Mouse (Mus musculus) heart, embryonic 12.5 days (tissue): ENCODE data around the gene Atxn3. TPM values are rescaled to one million over a fixed set of nuclear protein-coding genes. Genes with fewer than 3 reads are reported as not detected.
"Not testable (repeated sequence)": the region's sequence is repeated elsewhere in the genome, so short reads cannot be mapped to it uniquely, and the experiment has no call there.

Experiments
- ATAC-seq: fragments of 200-750 bp; cut with Nextera tagmentation; 2 replicates; pipeline ENCODE4 v1.8.0; 2017; ENCODE audit warnings: moderate TSS enrichment, moderate library complexity; ENCODE audit not compliant: insufficient number of reproducible peaks, low FRiP score
- H3K27ac ChIP-seq: fragments of 300-500 bp; sonication (generic); 2 replicates; pipeline ENCODE4 v1.5.1; 2016; ENCODE audit warnings: mild to moderate bottlenecking, moderate library complexity; ENCODE audit not compliant: poor library complexity, severe bottlenecking
- H3K27me3 ChIP-seq: fragments of 300-500 bp; sonication (generic); replicated peaks from 2 replicates; pipeline ENCODE4 v1.6.1; 2016; ENCODE audit warnings: mild to moderate bottlenecking, moderate library complexity
- H3K36me3 ChIP-seq: fragments of 300-500 bp; sonication (generic); 2 replicates; pipeline ENCODE4 v1.6.1; 2016; ENCODE audit warnings: mild to moderate bottlenecking, moderate library complexity
- H3K4me1 ChIP-seq: fragments of 300-500 bp; sonication (generic); replicated peaks from 2 replicates; pipeline ENCODE4 v1.6.1; 2016; ENCODE audit warnings: mild to moderate bottlenecking
- H3K4me2 ChIP-seq: fragments of 300-500 bp; sonication (generic); 2 replicates; pipeline ENCODE4 v1.6.1; 2016; ENCODE audit warnings: mild to moderate bottlenecking, moderate library complexity
- H3K4me3 ChIP-seq: fragments of 300-500 bp; sonication (generic); 2 replicates; pipeline ENCODE4 v1.5.1; 2016; ENCODE audit warnings: mild to moderate bottlenecking
- H3K9ac ChIP-seq: fragments of 300-500 bp; sonication (generic); 2 replicates; pipeline ENCODE4 v1.6.1; 2016; ENCODE audit warnings: mild to moderate bottlenecking, moderate library complexity
- H3K9me3 ChIP-seq: fragments of 300-500 bp; sonication (generic); replicated peaks from 2 replicates; pipeline ENCODE4 v1.6.1; 2016; ENCODE audit warnings: mild to moderate bottlenecking, moderate library complexity
- WGBS: fragments of 180-500 bp; shearing (Covaris S2); methylation state at CpG from one replicate; pipeline ENCODE4 v1.1.7; 2016; 5-methylcytosine and 5-hydroxymethylcytosine counted together
- polyA plus RNA-seq: library from polyadenylated mRNA; unstranded; fragments of >200 nt; fragmentation: Nextera tagmentation; extraction: Ambion mirVana; gene quantifications from 2 replicates; pipeline ENCODE4 v1.2.1, GENCODE M21; 2016

The Atxn3 gene
- polyA plus RNA-seq, 1 experiment from 2014 or later: 10.6 TPM

DNA sequence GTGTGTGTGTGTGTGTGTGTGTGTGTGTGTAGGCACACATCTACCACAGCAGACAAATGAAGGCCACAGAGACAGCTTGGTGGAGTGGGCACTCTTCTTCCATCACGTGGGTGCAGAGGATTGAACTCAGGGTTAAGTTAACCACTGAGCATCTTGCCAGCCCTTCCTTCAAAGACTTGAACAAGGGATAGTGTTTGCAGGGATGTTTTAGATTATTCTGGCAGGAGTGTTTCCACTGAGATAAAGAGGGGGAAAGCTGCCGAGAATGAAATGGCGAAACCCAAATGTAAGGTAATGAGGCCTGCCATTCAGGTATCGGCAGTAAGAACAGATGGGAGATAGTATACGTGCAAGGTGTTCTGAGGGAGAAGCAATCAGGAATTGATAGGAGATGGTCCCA, 20.1 kb upstream of the Atxn3 start:
- Histone ChIP-seq H3K9me3 (no peaks in the 10 kb centered on the region), H3K4me1 (peaks cover 30% of the 10 kb centered on the region), H3K9ac (no peak overlapping the region), H3K27ac (no peak overlapping the region), H3K4me3 (no peak overlapping the region), H3K4me2 (no peak overlapping the region), H3K36me3 (peaks cover 18% of the 10 kb centered on the region), H3K27me3 (no peaks in the 10 kb centered on the region)
- WGBS: 60% methylated on average over 5 of the region's 5 CpGs
- ATAC-seq: no peak

- 0 out of 2 replicates have a peak overlapping the region, but pooled peaks have one; percentile 97 for H3K9ac ChIP-seq
- no peaks in the 10 kb centered on the region for H3K27me3 ChIP-seq
These were observed 19.4 kb upstream of the Atxn3 start for GRCm38 (mm10) chr12:101977404-101977915.

DNA sequence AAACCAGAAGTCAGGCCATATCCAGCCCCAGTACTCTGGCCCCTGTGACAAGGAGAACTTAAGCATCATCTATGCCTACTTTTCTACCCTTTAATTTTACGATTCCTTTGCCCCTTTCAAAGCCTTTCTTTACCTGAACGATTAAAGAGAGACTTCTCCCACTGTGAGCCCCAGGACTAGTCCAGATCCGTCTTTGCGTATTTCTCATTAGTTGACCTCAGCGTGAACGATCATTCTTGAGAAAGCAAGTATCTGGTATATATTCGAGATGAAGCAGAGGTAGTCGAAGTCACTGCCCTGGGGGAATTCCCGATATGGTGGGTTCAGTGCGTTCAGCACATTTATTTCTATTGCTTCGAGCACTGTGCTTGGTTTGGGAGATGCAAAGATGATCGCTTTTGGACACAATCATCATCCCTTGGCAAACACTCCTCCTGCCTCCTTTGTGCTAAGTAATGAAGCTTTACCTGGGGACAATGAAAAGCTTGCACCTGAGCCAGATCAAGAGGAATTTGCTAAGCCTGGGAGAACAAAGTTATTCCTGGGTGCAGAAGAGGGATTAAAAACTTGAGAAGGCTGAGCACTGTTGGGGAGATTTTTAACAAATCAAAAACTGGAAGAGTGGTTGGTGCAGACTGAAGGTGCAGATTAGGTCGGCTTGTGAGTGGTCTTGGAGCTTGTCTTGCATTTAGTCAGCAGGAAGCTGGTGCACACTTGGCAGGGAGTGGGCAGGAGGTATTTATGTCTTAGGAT, 18.8 kb upstream of the Atxn3 start:
- Histone ChIP-seq H3K9ac (peak overlapping the region; percentile 97), H3K9me3 (no peaks in the 10 kb centered on the region), H3K4me3 (peak overlapping the region; percentile 98), H3K27ac (no peak overlapping the region; the same call in 1 of the 2 replicates), H3K27me3 (no peaks in the 10 kb centered on the region), H3K36me3 (peaks cover 17% of the 10 kb centered on the region), H3K4me1 (peaks cover 30% of the 10 kb centered on the region), H3K4me2 (peak overlapping the region; percentile 78)
- 25% methylated on average over 13 of the region's 13 CpGs for WGBS
- no peak for ATAC-seq

More at GRCm38 (mm10) chr12:101977404-101977915, 19.4 kb upstream of the Atxn3 start:
- H3K4me3 ChIP-seq: peak overlapping the region; percentile 98; the same call in 1 of the 2 replicates
- no peaks in the 10 kb centered on the region for H3K9me3 ChIP-seq
- WGBS: 91% methylated on average over 10 of the region's 10 CpGs
- no peak for ATAC-seq
- no peak overlapping the region for H3K27ac ChIP-seq
- H3K4me1 ChIP-seq: peaks cover 30% of the 10 kb centered on the region
- H3K4me2 ChIP-seq: peak overlapping the region; percentile 78
- peaks cover 18% of the 10 kb centered on the region for H3K36me3 ChIP-seq

GRCm38 (mm10) chr12:101975601-101976571, 17.8 kb upstream of the Atxn3 start, which contains the start of gene Cpsf2:
TSS of gene Cpsf2 (plus strand) at chr12:101975988.
- ATAC-seq: peak; percentile 94
- Histone ChIP-seq H3K36me3 (peaks cover 16% of the 10 kb centered on the region; the same call in 1 of the 2 replicates), H3K4me2 (peak within 1 kb of the TSS; percentile 78), H3K27ac (peak within 1 kb of the TSS; percentile 95), H3K27me3 (no peaks in the 10 kb centered on the region), H3K9me3 (no peaks in the 10 kb centered on the region), H3K4me1 (peaks cover 30% of the 10 kb centered on the region), H3K4me3 (peak within 1 kb of the TSS; percentile 98), H3K9ac (peak within 1 kb of the TSS; percentile 97)
- WGBS: under 1% methylated on average over 77 of the region's 77 CpGs

GRCm38 (mm10) chr12:101975167-101975600, 17.1 kb upstream of the Atxn3 start:
- Histone ChIP-seq H3K27ac (peak overlapping the region; percentile 95), H3K9ac (peak overlapping the region; percentile 97), H3K4me2 (peak overlapping the region; percentile 78), H3K9me3 (no peaks in the 10 kb centered on the region), H3K4me1 (peaks cover 27% of the 10 kb centered on the region), H3K36me3 (peaks cover 16% of the 10 kb centered on the region; the same call in 1 of the 2 replicates), H3K4me3 (peak overlapping the region; percentile 98), H3K27me3 (no peaks in the 10 kb centered on the region)
- under 1% methylated on average over 23 of the region's 23 CpGs for WGBS
- ATAC-seq: peak; percentile 30

DNA sequence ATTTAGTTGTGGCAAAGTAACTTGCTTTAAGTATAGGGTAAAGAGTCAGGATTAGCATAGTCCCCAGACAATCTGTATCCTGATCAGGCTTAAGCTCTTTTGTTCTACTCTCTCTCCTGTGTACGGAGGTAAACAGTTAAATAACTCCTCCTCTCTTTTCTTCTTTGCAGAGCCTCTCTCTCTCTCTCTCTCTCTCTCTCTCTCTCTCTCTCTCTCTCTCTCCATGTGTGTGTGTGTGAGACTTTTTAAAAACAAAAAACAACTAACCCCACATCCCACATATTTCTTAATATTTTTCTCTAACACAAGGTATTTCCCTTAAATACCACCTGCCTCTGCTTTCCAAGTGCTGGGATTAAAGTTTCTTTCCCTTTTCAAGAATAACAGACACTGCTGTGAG, 16.5 kb upstream of the Atxn3 start:
- Histone ChIP-seq H3K9me3 (no peaks in the 10 kb centered on the region), H3K4me2 (peak overlapping the region; percentile 78), H3K27me3 (no peaks in the 10 kb centered on the region), H3K4me1 (peaks cover 21% of the 10 kb centered on the region), H3K27ac (peak overlapping the region; percentile 95; the same call in 1 of the 2 replicates), H3K36me3 (peaks cover 16% of the 10 kb centered on the region; the same call in 1 of the 2 replicates), H3K4me3 (peak overlapping the region; percentile 98), H3K9ac (peak overlapping the region; percentile 97)
- no peak for ATAC-seq
- 10% methylated on average over 1 of the region's 1 CpGs for WGBS

DNA sequence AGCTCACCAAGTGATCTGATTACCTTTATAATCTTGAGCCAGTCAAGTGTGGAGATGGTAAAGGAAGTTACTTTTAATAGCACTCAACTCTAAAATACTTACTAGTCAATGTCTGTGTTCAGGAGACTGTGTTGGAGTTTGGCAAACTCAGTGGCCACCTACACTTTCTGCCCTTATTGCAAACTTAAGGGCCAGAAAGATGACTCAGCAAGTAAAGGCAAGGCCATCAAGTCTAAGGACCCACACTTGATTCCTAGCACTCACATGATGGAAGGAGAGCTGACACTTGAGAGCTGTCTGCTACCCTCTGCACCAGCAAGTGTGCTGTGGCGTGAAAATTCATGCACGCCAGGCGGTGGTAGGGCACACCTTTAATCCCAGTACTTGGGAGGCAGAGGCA, 14.2 kb upstream of the Atxn3 start:
- Histone ChIP-seq H3K4me2 (no peak overlapping the region), H3K4me1 (peaks cover 8% of the 10 kb centered on the region), H3K36me3 (peaks cover 33% of the 10 kb centered on the region), H3K27me3 (no peaks in the 10 kb centered on the region), H3K27ac (no peak overlapping the region), H3K9me3 (no peaks in the 10 kb centered on the region), H3K4me3 (no peak overlapping the region), H3K9ac (no peak overlapping the region)
- 97% methylated on average over 3 of the region's 3 CpGs for WGBS
- no peak for ATAC-seq

DNA sequence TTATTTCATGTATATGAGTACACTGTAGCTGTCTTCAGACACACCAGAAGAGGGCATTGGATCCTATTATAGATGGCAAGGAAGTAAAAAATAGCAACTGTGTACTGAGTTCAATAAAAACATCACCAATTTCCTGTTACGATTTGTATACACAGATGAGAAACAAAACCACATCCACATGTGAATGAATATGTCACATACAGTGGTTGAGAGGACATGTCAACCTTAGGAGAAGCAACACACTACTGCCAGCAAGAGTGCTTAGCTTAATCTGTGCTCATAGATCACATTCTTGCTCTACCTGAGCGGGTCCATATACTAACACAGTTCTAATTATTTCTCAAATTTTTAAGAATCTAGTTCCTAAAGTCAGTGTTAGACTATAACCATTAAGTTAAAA, 13.3 kb upstream of the Atxn3 start:
- Histone ChIP-seq H3K36me3 (peaks cover 40% of the 10 kb centered on the region), H3K4me3 (no peak overlapping the region), H3K4me2 (no peak overlapping the region), H3K9me3 (no peaks in the 10 kb centered on the region), H3K4me1 (no peaks in the 10 kb centered on the region), H3K27ac (no peak overlapping the region), H3K27me3 (no peaks in the 10 kb centered on the region), H3K9ac (no peak overlapping the region)
- ATAC-seq: no peak
- whole genome bisulfite sequencing: 96% methylated on average over 2 of the region's 2 CpGs

GRCm38 (mm10) chr12:101958960-101959780, 1.1 kb upstream of the Atxn3 start:
- not testable (repeated sequence) for H3K27ac ChIP-seq

DNA sequence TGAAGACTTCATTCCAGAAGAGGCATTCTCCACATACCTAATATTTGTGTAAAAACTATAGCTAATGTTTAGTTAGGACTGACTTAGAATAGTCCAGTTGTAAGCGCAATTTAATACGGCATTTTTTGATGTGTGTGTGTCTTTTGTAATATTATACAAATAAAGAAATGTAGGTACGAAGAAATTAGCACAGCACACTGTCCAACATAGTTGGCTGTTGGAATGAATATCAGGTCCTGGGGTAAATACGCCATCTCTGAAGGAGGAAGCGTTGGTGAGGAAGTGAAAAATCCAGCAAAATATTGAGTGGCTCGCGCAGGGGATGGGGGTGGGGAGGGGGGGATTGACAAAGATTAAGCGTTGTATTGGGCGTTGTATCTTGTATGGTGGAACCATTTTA, 510 bp upstream of the Atxn3 start:
- WGBS: 54% methylated on average over 9 of the region's 9 CpGs
- H3K4me1 ChIP-seq: peaks cover 12% of the 10 kb centered on the region
- H3K27ac ChIP-seq: no peak overlapping the region
- H3K27me3 ChIP-seq: no peaks in the 10 kb centered on the region
- no peaks in the 10 kb centered on the region for H3K36me3 ChIP-seq
- no peak for ATAC-seq
- H3K4me3 ChIP-seq: peak overlapping the region; percentile 82; the same call in 1 of the 2 replicates
- H3K9me3 ChIP-seq: no peaks in the 10 kb centered on the region
- H3K9ac ChIP-seq: no peak overlapping the region
- H3K4me2 ChIP-seq: peak overlapping the region; percentile 45

More at GRCm38 (mm10) chr12:101958960-101959780, 1.1 kb upstream of the Atxn3 start:
- not testable (repeated sequence) for H3K9ac ChIP-seq, H3K27me3 ChIP-seq, H3K9me3 ChIP-seq, ATAC-seq, H3K36me3 ChIP-seq
- Histone ChIP-seq H3K4me1 (peaks cover 12% of the 10 kb centered on the region), H3K4me2 (peak overlapping the region; percentile 45), H3K4me3 (0 out of 2 replicates have a peak overlapping the region, but pooled peaks have one; percentile 82)
- WGBS: 89% methylated on average over 5 of the region's 5 CpGs
